Mouse (Mus musculus) lung, postnatal 0 days (tissue): ENCODE measurements around the gene Ltbp2.

Experiments
- CTCF ChIP-seq: IDR thresholded peaks from 2 replicates; pipeline ENCODE4 v1.5.1; 2016; ENCODE audit warnings: antibody characterized with exemption, mild to moderate bottlenecking
- EP300 ChIP-seq: IDR thresholded peaks from 2 replicates; pipeline ENCODE4 v1.6.1; 2016; ENCODE audit warnings: antibody characterized with exemption, mild to moderate bottlenecking, control low read depth

- TF ChIP-seq CTCF: no peak
- TF ChIP-seq EP300: no peak
These were observed 128.2 kb downstream of the Ltbp2 start for GRCm38 (mm10) chr12:84748134-84748533.
